Mouse (Mus musculus) spleen, adult 2 months (tissue): ENCODE data around the gene Pbdc1. TPM values are rescaled to one million over a fixed set of nuclear protein-coding genes. Genes with fewer than 3 reads are reported as not detected.
A peak's percentile ranks its signal among the peaks of the same experiment; 100 is the strongest.
"Not testable (repeated sequence)": the region's sequence is repeated elsewhere in the genome, so short reads cannot be mapped to it uniquely, and the experiment has no call there.

Experiments used
- DNase-seq, 2 experiments: peaks; one replicate each; pipeline versions ENCODE4 v3.0.0 to v3.0.0-alpha.2; 2012 to 2021; ENCODE audit warnings: low spot score in 2 of 2, low read depth in 1 of 2
- H3K27ac ChIP-seq: fragments of 200-500 bp; 2 replicates; pipeline ENCODE4 v1.5.1; 2012; ENCODE audit warnings: low read length, inconsistent platforms; ENCODE audit not compliant: insufficient read depth
- H3K27me3 ChIP-seq: fragments of 200-500 bp; 2 replicates; pipeline ENCODE4 v1.6.1; 2012; ENCODE audit warnings: mild to moderate bottlenecking, moderate library complexity, low read length, inconsistent platforms; ENCODE audit not compliant: control insufficient read depth, insufficient read depth
- H3K36me3 ChIP-seq: fragments of 200-500 bp; 2 replicates; pipeline ENCODE4 v1.6.1; 2012; ENCODE audit warnings: mild to moderate bottlenecking, low read length, inconsistent platforms; ENCODE audit not compliant: control insufficient read depth, insufficient read depth
- H3K4me1 ChIP-seq: fragments of 200-500 bp; 2 replicates; pipeline ENCODE4 v1.6.1; 2011; ENCODE audit warnings: inconsistent platforms; ENCODE audit not compliant: control insufficient read depth, insufficient read depth, insufficient read length
- H3K4me3 ChIP-seq: fragments of 200-500 bp; 2 replicates; pipeline ENCODE4 v1.5.1; 2011; ENCODE audit warnings: mild to moderate bottlenecking, inconsistent platforms; ENCODE audit not compliant: insufficient read depth, insufficient read length; ENCODE audit errors: extremely low read depth
- CTCF ChIP-seq: fragments of 200-500 bp; IDR thresholded peaks from 2 replicates; pipeline ENCODE4 v1.5.1; 2011; ENCODE audit warnings: mild to moderate bottlenecking, inconsistent platforms; ENCODE audit not compliant: insufficient read depth, insufficient read length, insufficient replicate concordance; ENCODE audit errors: extremely low read depth
- POLR2A ChIP-seq: fragments of 200-500 bp; IDR thresholded peaks from 2 replicates; pipeline ENCODE4 v1.6.1; 2011; ENCODE audit warnings: low read depth, low read length, inconsistent platforms
- whole genome bisulfite sequencing: fragments of 180-500 bp; shearing (Covaris S2); methylation state at CpG from one replicate; pipeline ENCODE4 v1.1.7; 2018; 5-methylcytosine and 5-hydroxymethylcytosine counted together
- polyA plus RNA-seq: library from polyadenylated mRNA; depleted of rRNA; stranded (reverse); fragments of >200 nt; gene quantifications from 2 replicates; pipeline ENCODE4 v1.2.3, GENCODE M21; 2012; rRNA removed

The Pbdc1 gene
- polyA plus RNA-seq, 1 experiment: 5.0 TPM

- no peak overlapping the region for H3K27ac ChIP-seq
- H3K36me3 ChIP-seq: no peaks in the 10 kb centered on the region
- TF ChIP-seq POLR2A (no peak), CTCF (no peak)
- no peaks in the 10 kb centered on the region for H3K27me3 ChIP-seq
- 53% methylated on average over 5 of the region's 5 CpGs for WGBS
- H3K4me3 ChIP-seq: no peak overlapping the region
- H3K4me1 ChIP-seq: peaks cover 2% of the 10 kb centered on the region; the same call in 1 of the 2 replicates
- no peak for DNase-seq
These were observed 24.6 kb downstream of the Pbdc1 start for GRCm38 (mm10) chrX:105104175-105104574.

GRCm38 (mm10) chrX:105114994-105115393 lies 35.4 kb downstream of the Pbdc1 start:
- Histone ChIP-seq H3K4me3 (no peak overlapping the region), H3K27me3 (no peaks in the 10 kb centered on the region), H3K36me3 (no peaks in the 10 kb centered on the region), H3K4me1 (no peaks in the 10 kb centered on the region; the same call in 1 of the 2 replicates), H3K27ac (no peak overlapping the region)
- 81% methylated on average over 2 of the region's 2 CpGs for WGBS
- no peak for DNase-seq
- TF ChIP-seq POLR2A: no peak
- no peak for TF ChIP-seq CTCF

- Histone ChIP-seq H3K4me1 (no peaks in the 10 kb centered on the region; the same call in none of the 2 replicates), H3K36me3 (no peaks in the 10 kb centered on the region), H3K27ac (no peak within 1 kb of the TSS), H3K27me3 (no peaks in the 10 kb centered on the region), H3K4me3 (peak within 1 kb of the TSS; percentile 61)
- WGBS: 23% methylated on average over 65 of the region's 65 CpGs
- DNase-seq: peak in 1 of 2 experiments; percentile 50
- no peak for TF ChIP-seq CTCF
These were observed 41.0 kb downstream of the Pbdc1 start, which contains the start of gene Magee1 for GRCm38 (mm10) chrX:105120275-105121226. Gene Magee1, plus strand, starts transcription at chrX:105120378.

GRCm38 (mm10) chrX:105121227-105121865 lies 41.8 kb downstream of the Pbdc1 start:
- 30% methylated on average over 38 of the region's 38 CpGs for WGBS
- Histone ChIP-seq H3K27me3 (no peaks in the 10 kb centered on the region), H3K4me1 (no peaks in the 10 kb centered on the region; the same call in none of the 2 replicates), H3K27ac (no peak overlapping the region), H3K36me3 (no peaks in the 10 kb centered on the region), H3K4me3 (peak overlapping the region; percentile 61)
- peak in 1 of 2 experiments; percentile 60 for DNase-seq
- TF ChIP-seq POLR2A: no peak
- TF ChIP-seq CTCF: peak; percentile 22; the same call in 1 of the 2 replicates

GRCm38 (mm10) chrX:105124903-105125302 lies 45.3 kb downstream of the Pbdc1 start:
- H3K36me3 ChIP-seq: no peaks in the 10 kb centered on the region
- H3K4me1 ChIP-seq: no peaks in the 10 kb centered on the region; the same call in none of the 2 replicates
- WGBS: 30% methylated on average over 2 of the region's 3 CpGs
- DNase-seq: no peak
- no peaks in the 10 kb centered on the region for H3K27me3 ChIP-seq
- no peak overlapping the region for H3K4me3 ChIP-seq
- H3K27ac ChIP-seq: no peak overlapping the region
- no peak for TF ChIP-seq CTCF
- TF ChIP-seq POLR2A: no peak

GRCm38 (mm10) chrX:105151872-105152461 lies 72.4 kb downstream of the Pbdc1 start:
- H3K4me3 ChIP-seq: no peak overlapping the region
- H3K27me3 ChIP-seq: no peaks in the 10 kb centered on the region
- DNase-seq: no peak
- WGBS: 77% methylated on average over 18 of the region's 26 CpGs
- TF ChIP-seq POLR2A (no peak), CTCF (no peak)
- no peak overlapping the region for H3K27ac ChIP-seq
- H3K36me3 ChIP-seq: no peaks in the 10 kb centered on the region
- H3K4me1 ChIP-seq: no peaks in the 10 kb centered on the region

- WGBS: 48% methylated on average over 6 of the region's 6 CpGs
- H3K4me1 ChIP-seq, DNase-seq, H3K27ac ChIP-seq, H3K4me3 ChIP-seq, H3K36me3 ChIP-seq, H3K27me3 ChIP-seq: not testable (repeated sequence)
These were observed 85.5 kb downstream of the Pbdc1 start for GRCm38 (mm10) chrX:105165007-105165406.

Other genes starting within 250 kb of the Pbdc1 start
- gene Magee2, start 222.5 kb upstream of the Pbdc1 start, polyA plus RNA-seq: 0.04 and 0.05 TPM in 2 replicates
- 2.7 and 3.8 TPM in 2 replicates for gene Magee1, start 40.6 kb downstream of the Pbdc1 start, polyA plus RNA-seq